Mouse (Mus musculus): ENCODE measurements around the gene Abhd16a. TPM values are rescaled to one million over a fixed set of nuclear protein-coding genes. Genes with fewer than 3 reads are reported as not detected.

Gene Abhd16a
- polyA plus RNA-seq, 1 experiment from 2014 or later: 52.1 TPM

DNA sequence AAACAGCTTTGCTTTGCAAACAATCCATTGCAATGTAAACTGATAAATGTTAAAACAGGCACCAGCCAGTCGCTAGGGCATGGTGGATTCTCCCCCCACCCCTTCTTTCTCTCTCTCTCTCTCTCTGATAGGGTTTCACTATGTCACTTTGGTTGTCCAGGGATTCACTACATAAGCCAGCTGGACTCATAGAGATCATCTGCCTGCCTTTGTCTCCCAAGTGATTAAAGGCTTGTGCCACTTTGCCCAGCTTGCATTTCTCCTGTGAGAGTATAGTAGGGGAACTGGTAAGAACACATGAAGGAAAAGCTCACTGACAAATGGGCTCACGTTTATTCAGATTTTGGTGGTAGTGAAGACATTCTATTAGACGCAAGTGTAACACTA is 43.1 kb downstream of the Abhd16a start:
- ATAC-seq (ENCODE audit: low read depth): no peak
- peaks cover 25% of the 10 kb centered on the region for H3K4me1 ChIP-seq (ENCODE audit: control insufficient read depth, low read depth, low read length)
- 60% methylated on average over 3 of the region's 3 CpGs for WGBS (ENCODE audit: insufficient replicate concordance)

DNA sequence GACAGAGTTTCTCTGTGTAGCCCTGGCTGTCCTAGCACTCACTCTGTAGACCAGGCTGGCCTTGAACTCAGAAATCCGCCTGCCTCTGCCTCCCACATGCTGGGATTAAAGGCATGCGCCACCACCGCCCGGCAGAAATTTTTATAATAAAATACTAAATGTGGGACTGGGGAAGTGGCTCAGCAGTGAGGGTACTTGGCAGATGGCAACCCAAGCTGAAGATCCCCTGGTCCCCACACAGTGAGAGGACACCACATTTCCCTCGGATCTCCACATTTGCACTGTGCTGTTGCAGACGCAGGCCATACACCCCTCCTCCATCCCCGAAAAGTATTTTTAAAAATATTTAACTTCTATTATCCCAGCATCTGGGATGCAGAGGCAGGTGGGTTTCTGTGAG is 44.5 kb downstream of the Abhd16a start:
- Histone ChIP-seq H3K4me2 (ENCODE audit: low read depth, low read length) (no peak overlapping the region), H3K27ac (ENCODE audit: low read length) (no peak overlapping the region), H3K36me3 (ENCODE audit: control insufficient read depth, insufficient read depth) (peaks cover under 1% of the 10 kb centered on the region), H3K4me3 (ENCODE audit: low read depth, low read length) (no peak overlapping the region), H3K4me1 (ENCODE audit: control insufficient read depth, low read depth, low read length) (peaks cover 21% of the 10 kb centered on the region), H3K9me3 (replicated peaks; ENCODE audit: control insufficient read depth, low read length) (no peaks in the 10 kb centered on the region), H3K27me3 (ENCODE audit: control insufficient read depth, insufficient read depth, low read depth, low read length) (no peaks in the 10 kb centered on the region), H3K9ac (ENCODE audit: low read depth, low read length) (no peak overlapping the region)
- ATAC-seq (ENCODE audit: low read depth): no peak
- 85% methylated on average over 7 of the region's 7 CpGs for WGBS (ENCODE audit: insufficient replicate concordance)

More for the DNA sequence above, 43.1 kb downstream of the Abhd16a start:
- H3K9me3 ChIP-seq (replicated peaks; ENCODE audit: control insufficient read depth, low read length): no peaks in the 10 kb centered on the region
- no peak overlapping the region for H3K9ac ChIP-seq (ENCODE audit: low read depth, low read length)
- H3K4me2 ChIP-seq (ENCODE audit: low read depth, low read length): no peak overlapping the region
- peak overlapping the region; percentile 5; the same call in 1 of the 2 replicates for H3K27ac ChIP-seq (ENCODE audit: low read length)
- H3K4me3 ChIP-seq (ENCODE audit: low read depth, low read length): no peak overlapping the region
- H3K27me3 ChIP-seq (ENCODE audit: control insufficient read depth, insufficient read depth, low read depth, low read length): no peaks in the 10 kb centered on the region
- no peaks in the 10 kb centered on the region for H3K36me3 ChIP-seq (ENCODE audit: control insufficient read depth, insufficient read depth)

DNA sequence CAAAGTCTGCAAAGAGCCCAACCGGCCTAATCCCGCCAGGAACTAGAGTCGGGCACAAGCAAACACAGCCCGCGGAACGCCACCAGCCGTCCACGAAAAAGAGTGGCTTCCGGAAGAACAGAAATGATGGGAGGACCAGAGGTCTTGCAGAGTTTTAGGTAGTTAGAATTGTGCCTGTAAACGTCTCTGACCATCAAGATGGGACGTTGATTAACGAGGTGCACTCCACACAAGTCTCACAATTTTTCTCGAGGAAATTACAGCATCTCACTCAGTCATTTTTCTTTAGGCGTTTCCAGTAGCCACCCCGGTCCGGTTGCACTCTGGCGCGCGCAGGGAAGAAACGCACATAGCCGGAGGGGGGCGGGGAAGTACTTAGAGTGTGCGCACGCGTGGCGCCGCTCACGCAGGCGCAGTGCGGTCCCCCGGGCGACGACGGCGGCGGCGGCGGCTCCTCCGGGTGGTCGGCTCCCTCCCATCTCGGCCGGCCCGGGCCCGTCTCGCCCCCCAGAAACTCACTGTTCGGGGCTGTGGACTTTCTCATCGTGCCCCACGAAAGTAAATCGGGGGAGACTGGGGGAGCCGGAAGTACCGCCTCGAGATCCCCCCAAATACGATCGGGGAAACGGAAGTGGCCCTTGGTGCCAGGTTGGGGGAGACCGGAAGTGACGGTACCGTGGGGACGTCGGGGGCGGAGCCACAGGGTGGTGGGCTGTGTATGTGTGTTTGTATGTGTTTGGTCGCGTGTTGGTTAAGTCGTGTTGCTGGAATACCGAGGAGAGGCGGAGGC is 45.9 kb downstream of the Abhd16a start, which contains the start of gene Bag6:
Gene Bag6, plus strand, starts transcription at position 378 of the 790 bp plus-strand sequence.
- Histone ChIP-seq H3K4me3 (ENCODE audit: low read depth, low read length) (peak within 1 kb of the TSS; percentile 85), H3K9me3 (replicated peaks; ENCODE audit: control insufficient read depth, low read length) (no peaks in the 10 kb centered on the region), H3K4me1 (ENCODE audit: control insufficient read depth, low read depth, low read length) (peaks cover 18% of the 10 kb centered on the region), H3K27me3 (ENCODE audit: control insufficient read depth, insufficient read depth, low read depth, low read length) (no peaks in the 10 kb centered on the region), H3K27ac (ENCODE audit: low read length) (peak within 1 kb of the TSS; percentile 94), H3K4me2 (ENCODE audit: low read depth, low read length) (peak within 1 kb of the TSS; percentile 74), H3K36me3 (ENCODE audit: control insufficient read depth, insufficient read depth) (peaks cover 13% of the 10 kb centered on the region), H3K9ac (ENCODE audit: low read depth, low read length) (peak within 1 kb of the TSS; percentile 88)
- WGBS (ENCODE audit: insufficient replicate concordance): under 1% methylated on average over 66 of the region's 66 CpGs
- peak; percentile 90 for ATAC-seq (ENCODE audit: low read depth)

DNA sequence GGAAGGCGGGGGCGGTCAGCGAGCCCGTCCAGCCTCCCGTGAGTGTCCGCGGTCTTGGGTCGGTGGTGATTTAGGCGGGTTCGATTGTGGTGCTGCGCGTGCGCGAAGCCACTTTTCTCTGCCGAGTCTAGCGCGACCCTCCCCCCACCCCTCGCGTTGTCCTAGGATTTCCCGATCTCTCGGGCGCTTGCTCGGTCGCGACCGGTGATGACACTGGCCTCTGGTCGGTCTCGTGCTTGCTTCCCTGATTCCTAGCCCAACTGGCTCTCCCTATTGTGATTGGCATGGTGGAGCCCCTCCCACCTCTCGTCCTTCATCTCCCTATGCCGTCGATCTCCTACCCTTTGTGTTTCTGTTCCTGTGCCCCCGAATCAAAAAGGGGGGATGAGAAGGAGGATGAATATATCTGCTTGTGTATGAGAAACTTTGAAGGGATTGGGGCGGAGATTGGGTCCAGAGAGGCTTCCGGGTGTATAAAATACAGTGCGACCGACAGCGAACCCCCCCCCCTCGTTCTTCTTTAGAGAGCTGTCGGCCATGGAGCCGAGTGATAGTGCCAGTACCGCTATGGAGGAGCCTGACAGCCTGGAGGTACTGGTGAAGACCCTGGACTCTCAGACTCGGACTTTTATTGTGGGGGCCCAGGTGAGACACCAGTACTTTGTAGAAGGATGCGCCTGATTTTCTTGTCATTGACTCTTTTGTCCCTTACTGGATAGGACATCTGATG is 46.7 kb downstream of the Abhd16a start:
- WGBS (ENCODE audit: insufficient replicate concordance): under 1% methylated on average over 43 of the region's 43 CpGs
- ATAC-seq (ENCODE audit: low read depth): peak; percentile 19

DNA sequence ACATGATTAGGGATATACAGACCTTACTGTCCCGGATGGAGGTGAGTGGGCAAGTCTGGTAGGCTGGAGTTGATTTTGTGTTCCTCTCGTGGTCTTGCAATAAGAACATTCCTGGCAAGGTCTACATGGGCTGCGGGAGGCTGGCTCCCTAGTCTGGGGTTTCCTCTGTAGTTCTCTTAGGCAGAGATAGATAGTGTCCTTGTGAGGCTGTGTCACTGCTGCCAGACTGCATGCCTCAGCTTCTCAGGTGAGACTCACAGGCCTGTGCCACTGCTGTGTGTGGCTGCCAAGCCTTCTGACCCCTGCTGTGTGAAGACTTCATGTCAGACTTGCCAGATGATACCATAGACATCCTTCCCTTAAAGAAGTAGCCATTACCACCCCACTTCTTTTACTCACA is 50.2 kb downstream of the Abhd16a start:
- 89% methylated on average over 3 of the region's 3 CpGs for WGBS (ENCODE audit: insufficient replicate concordance)
- no peak overlapping the region for H3K4me2 ChIP-seq (ENCODE audit: low read depth, low read length)
- peaks cover 18% of the 10 kb centered on the region for H3K4me1 ChIP-seq (ENCODE audit: control insufficient read depth, low read depth, low read length)
- H3K36me3 ChIP-seq (ENCODE audit: control insufficient read depth, insufficient read depth): peaks cover 50% of the 10 kb centered on the region
- no peak overlapping the region for H3K9ac ChIP-seq (ENCODE audit: low read depth, low read length)
- ATAC-seq (ENCODE audit: low read depth): no peak
- H3K4me3 ChIP-seq (ENCODE audit: low read depth, low read length): no peak overlapping the region
- no peaks in the 10 kb centered on the region for H3K9me3 ChIP-seq (replicated peaks; ENCODE audit: control insufficient read depth, low read length)
- no peaks in the 10 kb centered on the region for H3K27me3 ChIP-seq (ENCODE audit: control insufficient read depth, insufficient read depth, low read depth, low read length)
- H3K27ac ChIP-seq (ENCODE audit: low read length): no peak overlapping the region

More for the DNA sequence above, 46.7 kb downstream of the Abhd16a start:
- Histone ChIP-seq H3K4me1 (ENCODE audit: control insufficient read depth, low read depth, low read length) (peaks cover 18% of the 10 kb centered on the region), H3K4me3 (ENCODE audit: low read depth, low read length) (peak overlapping the region; percentile 85), H3K9ac (ENCODE audit: low read depth, low read length) (peak overlapping the region; percentile 88), H3K36me3 (ENCODE audit: control insufficient read depth, insufficient read depth) (peaks cover 17% of the 10 kb centered on the region), H3K27me3 (ENCODE audit: control insufficient read depth, insufficient read depth, low read depth, low read length) (no peaks in the 10 kb centered on the region), H3K9me3 (replicated peaks; ENCODE audit: control insufficient read depth, low read length) (no peaks in the 10 kb centered on the region), H3K27ac (ENCODE audit: low read length) (peak overlapping the region; percentile 94), H3K4me2 (ENCODE audit: low read depth, low read length) (peak overlapping the region; percentile 74)

DNA sequence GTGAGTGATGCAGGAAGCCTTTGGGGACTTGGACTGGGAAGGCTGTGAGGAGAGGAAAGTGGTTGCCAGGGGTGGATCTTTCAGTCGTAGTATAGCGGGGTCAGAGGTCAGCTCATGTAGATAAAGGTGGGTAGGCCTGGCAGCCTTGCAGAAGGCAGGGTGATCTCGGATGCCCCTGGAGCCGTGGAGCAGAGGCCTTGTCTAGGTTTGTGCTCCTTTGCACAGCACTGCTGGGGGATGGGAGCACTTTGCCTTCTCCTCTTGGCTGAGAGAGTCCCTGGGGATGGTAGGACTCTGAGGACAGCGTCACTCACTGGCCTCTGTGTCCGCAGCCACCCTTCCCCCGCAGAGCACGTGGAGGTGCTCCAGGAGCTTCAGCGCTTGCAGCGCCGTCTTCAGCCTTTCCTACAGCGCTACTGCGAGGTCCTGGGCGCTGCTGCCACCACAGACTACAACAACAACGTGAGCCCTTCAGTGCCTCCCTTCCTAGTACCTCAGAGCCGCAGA is 51.5 kb downstream of the Abhd16a start:
- H3K4me2 ChIP-seq (ENCODE audit: low read depth, low read length): no peak overlapping the region
- WGBS (ENCODE audit: insufficient replicate concordance): 81% methylated on average over 16 of the region's 16 CpGs
- H3K4me1 ChIP-seq (ENCODE audit: control insufficient read depth, low read depth, low read length): peaks cover 16% of the 10 kb centered on the region
- peaks cover 63% of the 10 kb centered on the region for H3K36me3 ChIP-seq (ENCODE audit: control insufficient read depth, insufficient read depth)
- no peak overlapping the region for H3K9ac ChIP-seq (ENCODE audit: low read depth, low read length)
- no peaks in the 10 kb centered on the region for H3K9me3 ChIP-seq (replicated peaks; ENCODE audit: control insufficient read depth, low read length)
- no peak overlapping the region for H3K27ac ChIP-seq (ENCODE audit: low read length)
- no peaks in the 10 kb centered on the region for H3K27me3 ChIP-seq (ENCODE audit: control insufficient read depth, insufficient read depth, low read depth, low read length)
- no peak overlapping the region for H3K4me3 ChIP-seq (ENCODE audit: low read depth, low read length)
- ATAC-seq (ENCODE audit: low read depth): no peak

DNA sequence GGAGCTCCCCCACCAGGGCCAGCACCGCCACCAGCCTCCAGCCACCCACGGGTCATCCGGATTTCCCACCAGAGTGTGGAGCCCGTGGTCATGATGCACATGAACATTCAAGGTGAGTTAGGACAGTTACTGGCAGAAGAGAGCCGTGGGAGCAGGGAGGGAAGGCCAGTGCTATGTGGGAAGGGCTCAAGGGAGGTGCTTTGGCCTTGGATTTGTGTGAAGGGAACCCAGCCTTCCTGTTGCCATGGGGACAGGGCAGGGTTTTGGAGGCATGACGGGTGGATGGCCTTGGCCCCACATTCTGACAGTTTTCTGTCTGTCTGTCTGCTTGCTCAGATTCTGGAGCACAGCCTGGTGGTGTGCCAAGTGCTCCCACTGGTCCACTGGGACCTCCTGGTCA is 52.9 kb downstream of the Abhd16a start:
- peaks cover 75% of the 10 kb centered on the region for H3K36me3 ChIP-seq (ENCODE audit: control insufficient read depth, insufficient read depth)
- no peak overlapping the region for H3K27ac ChIP-seq (ENCODE audit: low read length)
- no peaks in the 10 kb centered on the region for H3K27me3 ChIP-seq (ENCODE audit: control insufficient read depth, insufficient read depth, low read depth, low read length)
- no peak overlapping the region for H3K4me2 ChIP-seq (ENCODE audit: low read depth, low read length)
- H3K9ac ChIP-seq (ENCODE audit: low read depth, low read length): no peak overlapping the region
- no peak overlapping the region for H3K4me3 ChIP-seq (ENCODE audit: low read depth, low read length)
- H3K4me1 ChIP-seq (ENCODE audit: control insufficient read depth, low read depth, low read length): peaks cover 6% of the 10 kb centered on the region
- no peak for ATAC-seq (ENCODE audit: low read depth)
- WGBS (ENCODE audit: insufficient replicate concordance): 78% methylated on average over 6 of the region's 6 CpGs
- H3K9me3 ChIP-seq (replicated peaks; ENCODE audit: control insufficient read depth, low read length): no peaks in the 10 kb centered on the region

DNA sequence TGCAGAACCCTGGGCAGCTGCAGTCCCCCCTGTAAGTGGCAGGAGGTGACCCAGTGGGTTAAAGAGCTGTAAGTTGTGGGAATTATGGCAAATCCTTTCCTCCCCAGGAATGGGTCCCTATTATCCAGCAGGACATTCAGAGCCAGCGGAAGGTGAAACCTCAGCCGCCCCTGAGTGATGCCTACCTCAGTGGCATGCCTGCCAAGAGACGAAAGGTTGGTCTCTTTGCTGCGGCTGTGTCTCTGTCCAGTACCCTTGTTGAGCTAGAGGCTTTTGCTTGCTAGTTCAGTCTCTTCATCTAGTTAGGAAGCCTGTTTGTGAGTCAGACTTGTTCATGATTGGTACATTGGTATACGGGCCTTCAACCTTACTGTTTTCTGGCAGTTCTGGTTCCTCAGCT is 57.1 kb downstream of the Abhd16a start:
- Histone ChIP-seq H3K4me2 (ENCODE audit: low read depth, low read length) (no peak overlapping the region), H3K4me3 (ENCODE audit: low read depth, low read length) (no peak overlapping the region), H3K9me3 (replicated peaks; ENCODE audit: control insufficient read depth, low read length) (no peaks in the 10 kb centered on the region), H3K27ac (ENCODE audit: low read length) (no peak overlapping the region), H3K4me1 (ENCODE audit: control insufficient read depth, low read depth, low read length) (no peaks in the 10 kb centered on the region), H3K9ac (ENCODE audit: low read depth, low read length) (no peak overlapping the region), H3K27me3 (ENCODE audit: control insufficient read depth, insufficient read depth, low read depth, low read length) (no peaks in the 10 kb centered on the region), H3K36me3 (ENCODE audit: control insufficient read depth, insufficient read depth) (peaks cover 78% of the 10 kb centered on the region)
- 88% methylated on average over 5 of the region's 5 CpGs for WGBS (ENCODE audit: insufficient replicate concordance)
- no peak for ATAC-seq (ENCODE audit: low read depth)

DNA sequence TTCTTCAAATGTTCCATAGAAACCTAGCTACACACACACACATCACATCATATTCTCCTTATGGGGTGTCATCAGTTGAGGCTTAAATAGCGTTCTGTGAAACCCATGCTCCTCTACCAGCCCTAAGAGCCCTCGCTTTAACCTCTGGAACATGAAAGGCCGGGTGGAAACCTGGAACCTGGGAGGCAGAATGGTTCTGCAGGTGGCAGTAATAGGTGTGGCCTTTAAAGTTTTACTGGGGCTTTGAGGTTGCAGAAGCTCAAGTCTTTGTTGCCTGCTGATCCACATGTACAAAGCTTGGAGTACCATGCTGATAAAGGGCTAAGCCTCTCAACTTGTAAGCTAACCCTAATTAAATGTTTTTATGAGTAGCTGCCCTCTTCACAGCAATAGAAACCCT is 58.3 kb downstream of the Abhd16a start:
- Histone ChIP-seq H3K36me3 (ENCODE audit: control insufficient read depth, insufficient read depth) (peaks cover 75% of the 10 kb centered on the region), H3K4me2 (ENCODE audit: low read depth, low read length) (no peak overlapping the region), H3K9me3 (replicated peaks; ENCODE audit: control insufficient read depth, low read length) (no peaks in the 10 kb centered on the region), H3K27ac (ENCODE audit: low read length) (no peak overlapping the region), H3K4me1 (ENCODE audit: control insufficient read depth, low read depth, low read length) (no peaks in the 10 kb centered on the region), H3K27me3 (ENCODE audit: control insufficient read depth, insufficient read depth, low read depth, low read length) (no peaks in the 10 kb centered on the region), H3K4me3 (ENCODE audit: low read depth, low read length) (no peak overlapping the region), H3K9ac (ENCODE audit: low read depth, low read length) (no peak overlapping the region)
- no peak for ATAC-seq (ENCODE audit: low read depth)
- 76% methylated on average over 3 of the region's 3 CpGs for WGBS (ENCODE audit: insufficient replicate concordance)

Measured in liver, embryonic 16.5 days (tissue).